Mouse (Mus musculus) heart, postnatal 0 days (tissue): ENCODE measurements around the gene Knop1. TPM values are rescaled to one million over a fixed set of nuclear protein-coding genes. Genes with fewer than 3 reads are reported as not detected.
A peak's percentile ranks its signal among the peaks of the same experiment; 100 is the strongest.

Source experiments
- ATAC-seq: fragments of 200-750 bp; cut with Nextera tagmentation; 2 replicates; pipeline ENCODE4 v1.8.0; 2017; ENCODE audit warnings: low read depth, moderate number of reproducible peaks, moderate library complexity; ENCODE audit not compliant: insufficient read depth
- DNase-seq: peaks from one replicate; pipeline ENCODE4 v3.0.0-alpha.2; 2016; ENCODE audit warnings: low spot score
- H3K27ac ChIP-seq: fragments of 300-500 bp; sonication (generic); 2 replicates; pipeline ENCODE4 v1.5.1; 2014; ENCODE audit warnings: low read depth, mild to moderate bottlenecking
- H3K27me3 ChIP-seq: fragments of 300-500 bp; sonication (generic); 2 replicates; pipeline ENCODE4 v1.6.1; 2014; ENCODE audit warnings: low read length, mixed read lengths; ENCODE audit not compliant: control insufficient read depth, insufficient read depth
- H3K36me3 ChIP-seq: fragments of 300-500 bp; sonication (generic); replicated peaks from 2 replicates; pipeline ENCODE4 v1.6.1; 2014; ENCODE audit warnings: low read length, mixed read lengths; ENCODE audit not compliant: control insufficient read depth, insufficient read depth
- H3K4me1 ChIP-seq: fragments of 300-500 bp; sonication (generic); 2 replicates; pipeline ENCODE4 v1.6.1; 2014; ENCODE audit warnings: antibody characterized with exemption; ENCODE audit not compliant: control insufficient read depth, insufficient read depth
- H3K4me2 ChIP-seq: fragments of 300-500 bp; sonication (generic); 2 replicates; pipeline ENCODE4 v1.6.1; 2014; ENCODE audit warnings: low read depth, mild to moderate bottlenecking, low read length, moderate library complexity
- H3K4me3 ChIP-seq: fragments of 300-500 bp; sonication (generic); 2 replicates; pipeline ENCODE4 v1.5.1; 2014; ENCODE audit warnings: low read depth, low read length
- H3K9ac ChIP-seq: fragments of 300-500 bp; sonication (generic); replicated peaks from 2 replicates; pipeline ENCODE4 v1.6.1; 2014; ENCODE audit warnings: low read depth, low read length, mixed read lengths
- H3K9me3 ChIP-seq: fragments of 300-500 bp; sonication (generic); replicated peaks from 2 replicates; pipeline ENCODE4 v1.6.1; 2016; ENCODE audit warnings: low read length; ENCODE audit not compliant: control insufficient read depth
- CTCF ChIP-seq: IDR thresholded peaks from 2 replicates; pipeline ENCODE4 v1.5.1; 2016; ENCODE audit warnings: antibody characterized with exemption, control low read depth, low read depth
- EP300 ChIP-seq: IDR thresholded peaks from 2 replicates; pipeline ENCODE4 v1.6.1; 2016; ENCODE audit warnings: antibody characterized with exemption, low read depth
- WGBS: fragments of 180-500 bp; shearing (Covaris S2); extraction: QIAGEN DNeasy Blood & Tissue Kit; methylation state at CpG from one replicate; pipeline ENCODE4 v1.1.7; 2014; 5-methylcytosine and 5-hydroxymethylcytosine counted together
- polyA plus RNA-seq: library from polyadenylated mRNA; unstranded; fragments of >200 nt; fragmentation: Nextera tagmentation; extraction: Ambion mirVana; gene quantifications from 2 replicates; pipeline ENCODE4 v1.2.1, GENCODE M21; 2015
- total RNA-seq: library from RNA; depleted of rRNA; stranded (reverse); fragments of >200 nt; gene quantifications from 2 replicates; pipeline ENCODE4 v1.2.3, GENCODE M21; 2014; ENCODE audit warnings: low replicate concordance

Gene Knop1
- total and polyA plus RNA-seq, 2 experiments from 2014 or later, result 11.9 to 40.3 TPM

DNA sequence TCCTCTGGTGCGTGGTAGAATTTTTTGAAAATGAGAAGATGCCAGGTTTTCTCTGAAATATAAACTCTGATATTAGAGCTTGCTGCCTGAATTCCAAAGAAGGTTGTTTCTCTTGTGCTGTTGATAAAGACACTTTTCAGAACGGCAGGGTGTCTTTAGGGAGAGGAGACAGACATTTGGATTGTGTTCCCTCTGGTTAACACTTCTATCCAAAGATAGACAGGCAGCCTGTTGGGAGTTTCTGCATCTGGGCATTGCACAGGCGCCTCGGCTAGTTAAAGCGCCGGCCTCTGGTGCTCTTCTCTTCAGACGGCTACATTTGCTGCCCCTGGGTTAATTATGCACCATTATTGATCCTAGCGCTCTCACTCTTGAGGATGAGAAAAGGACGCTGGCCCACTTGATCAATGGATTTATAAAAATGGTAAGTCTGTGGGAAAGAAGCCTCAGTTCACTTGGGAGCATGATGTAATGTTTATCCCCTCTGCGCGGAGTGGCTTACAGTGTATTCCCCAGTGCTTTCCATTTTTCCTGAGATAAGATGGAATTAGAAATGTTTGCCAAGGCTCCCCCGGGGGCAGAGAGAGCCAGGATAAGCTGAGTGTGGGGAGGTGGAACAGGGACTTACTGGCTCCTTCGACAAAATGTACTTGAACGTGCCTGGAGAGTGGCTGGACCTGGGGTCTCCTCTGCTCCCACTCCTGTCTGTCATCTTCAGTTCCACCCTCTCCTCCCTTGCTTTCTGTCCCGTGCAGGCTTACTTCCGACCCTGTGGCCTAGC is 49.2 kb downstream of the Knop1 start:
- Histone ChIP-seq H3K4me1 (peaks cover 13% of the 10 kb centered on the region; the same call in 1 of the 2 replicates), H3K27me3 (no peaks in the 10 kb centered on the region), H3K36me3 (peaks cover 22% of the 10 kb centered on the region), H3K4me3 (no peak overlapping the region), H3K9me3 (no peaks in the 10 kb centered on the region), H3K9ac (no peak overlapping the region), H3K4me2 (no peak overlapping the region), H3K27ac (peak overlapping the region; percentile 57)
- 44% methylated on average over 16 of the region's 16 CpGs for WGBS
- no peak for TF ChIP-seq EP300
- TF ChIP-seq CTCF, result no peak
- DNase-seq, result peak; percentile 30
- peak; percentile 58; the same call in 1 of the 2 replicates for ATAC-seq

DNA sequence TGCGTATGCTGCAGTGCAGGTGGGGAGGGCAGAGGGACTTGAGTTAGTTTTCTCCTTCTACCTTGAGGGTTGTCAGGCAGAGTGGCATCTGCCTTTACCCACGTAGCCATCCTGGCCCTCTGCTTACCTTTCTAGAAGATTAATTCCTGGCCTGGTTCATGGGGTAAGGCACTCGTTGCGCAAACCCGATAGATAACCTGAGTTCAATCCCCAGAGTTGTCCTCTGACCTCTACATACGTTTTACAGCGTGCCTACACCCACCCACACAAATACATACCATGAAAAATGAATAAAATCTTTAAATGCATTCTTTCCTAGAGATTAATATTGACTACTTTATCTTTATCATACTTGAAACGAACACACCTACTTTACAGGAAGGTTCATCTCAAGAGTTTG is 52.6 kb downstream of the Knop1 start:
- 86% methylated on average over 8 of the region's 8 CpGs for WGBS
- Histone ChIP-seq H3K36me3 (peaks cover 35% of the 10 kb centered on the region), H3K27me3 (no peaks in the 10 kb centered on the region)

DNA sequence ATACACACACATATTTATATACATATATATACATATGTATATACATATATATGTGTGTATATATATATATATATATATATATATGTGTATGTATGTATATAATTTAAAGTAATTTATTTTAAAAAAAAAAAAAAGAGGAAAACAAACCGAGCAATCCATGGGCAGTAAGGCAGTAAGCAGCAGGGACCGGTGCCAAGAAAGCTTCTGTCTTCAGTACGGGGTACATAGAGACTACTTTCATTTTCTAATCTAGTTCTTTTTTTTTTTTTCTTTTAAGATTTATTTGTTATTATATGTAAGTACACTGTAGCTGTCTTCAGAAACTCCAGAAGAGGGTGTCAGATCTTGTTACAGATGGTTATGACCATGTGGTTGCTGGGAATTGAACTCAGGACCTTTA is 54.3 kb downstream of the Knop1 start:
- Histone ChIP-seq H3K4me1 (peaks cover 2% of the 10 kb centered on the region; the same call in 1 of the 2 replicates), H3K36me3 (peaks cover 42% of the 10 kb centered on the region), H3K4me2 (no peak overlapping the region), H3K4me3 (no peak overlapping the region), H3K27ac (no peak overlapping the region), H3K27me3 (no peaks in the 10 kb centered on the region), H3K9me3 (no peaks in the 10 kb centered on the region), H3K9ac (no peak overlapping the region)
- WGBS, result 76% methylated on average over 3 of the region's 3 CpGs
- TF ChIP-seq CTCF, result no peak
- no peak for TF ChIP-seq EP300
- ATAC-seq (no peak), DNase-seq (no peak)

More for the DNA sequence above, 52.6 kb downstream of the Knop1 start:
- peaks cover 13% of the 10 kb centered on the region; the same call in 1 of the 2 replicates for H3K4me1 ChIP-seq
- no peak overlapping the region for H3K9ac ChIP-seq
- ATAC-seq (no peak), DNase-seq (no peak)
- TF ChIP-seq EP300 (no peak), CTCF (no peak)
- no peak overlapping the region for H3K27ac ChIP-seq
- no peaks in the 10 kb centered on the region for H3K9me3 ChIP-seq
- no peak overlapping the region for H3K4me2 ChIP-seq
- no peak overlapping the region for H3K4me3 ChIP-seq

DNA sequence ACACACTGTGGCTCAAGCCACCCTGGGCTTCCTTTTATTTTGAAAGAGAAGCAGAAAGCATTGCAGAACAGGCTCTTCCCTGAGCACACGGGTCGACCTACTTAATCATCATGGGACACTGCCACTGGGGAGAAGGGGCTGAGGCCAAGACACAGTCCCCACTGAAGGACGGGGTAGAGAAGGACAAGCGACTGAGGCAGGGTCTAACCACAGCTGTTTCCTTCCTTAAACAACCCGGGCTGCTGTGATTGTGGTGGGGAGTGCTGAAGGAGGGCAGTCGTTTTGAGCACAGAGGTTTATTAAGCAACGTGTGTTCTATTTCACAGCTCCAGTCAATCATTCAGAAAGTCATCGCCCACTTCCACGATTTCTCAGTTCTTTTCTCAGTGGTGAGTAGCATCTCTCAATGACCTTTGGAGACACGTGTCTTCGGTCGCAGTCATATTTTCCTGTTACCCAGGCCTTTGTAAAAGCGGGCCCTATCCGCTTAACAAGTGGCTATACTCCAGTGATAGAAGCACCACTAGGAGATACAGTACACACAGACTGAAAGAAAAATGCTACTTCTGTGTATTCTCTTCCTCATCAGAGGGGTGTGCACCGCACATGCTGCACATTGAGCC is 55.8 kb downstream of the Knop1 start:
- no peak for ATAC-seq

DNA sequence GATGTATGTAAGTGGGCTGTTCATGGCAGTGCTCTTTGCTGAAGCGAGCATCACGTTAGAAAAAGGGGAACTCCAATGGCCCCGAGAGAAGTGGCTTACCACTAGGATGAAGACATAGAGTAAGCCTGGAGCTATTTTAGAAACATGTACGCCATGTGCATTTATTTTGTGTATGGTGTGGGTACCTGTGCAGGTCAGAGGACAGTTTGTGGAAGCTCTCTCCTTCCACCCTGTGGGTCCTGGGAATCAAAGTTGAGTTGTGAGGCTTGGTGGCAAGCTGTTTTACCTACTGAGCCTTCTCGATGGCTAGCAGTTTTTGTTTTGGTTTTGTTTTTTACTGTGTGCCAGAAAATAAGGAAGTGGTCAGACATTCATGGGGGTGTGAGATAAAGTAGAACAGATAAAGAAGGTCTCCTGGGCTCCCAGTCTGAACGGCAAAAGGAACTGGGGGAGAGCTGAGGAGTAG is 57.9 kb downstream of the Knop1 start:
- ATAC-seq (no peak), DNase-seq (no peak)
- no peaks in the 10 kb centered on the region for H3K9me3 ChIP-seq
- H3K27ac ChIP-seq, result peak overlapping the region; percentile 11; the same call in 1 of the 2 replicates
- no peak overlapping the region for H3K9ac ChIP-seq
- 68% methylated on average over 6 of the region's 6 CpGs for WGBS
- H3K4me1 ChIP-seq, result no peaks in the 10 kb centered on the region
- no peak overlapping the region for H3K4me3 ChIP-seq
- TF ChIP-seq EP300, result no peak
- no peak overlapping the region for H3K4me2 ChIP-seq
- no peaks in the 10 kb centered on the region for H3K27me3 ChIP-seq
- peaks cover 54% of the 10 kb centered on the region for H3K36me3 ChIP-seq

More for the DNA sequence above, 55.8 kb downstream of the Knop1 start:
- Histone ChIP-seq H3K4me3 (no peak overlapping the region), H3K4me2 (no peak overlapping the region), H3K36me3 (peaks cover 45% of the 10 kb centered on the region), H3K27me3 (no peaks in the 10 kb centered on the region), H3K9ac (no peak overlapping the region), H3K27ac (no peak overlapping the region), H3K4me1 (no peaks in the 10 kb centered on the region), H3K9me3 (no peaks in the 10 kb centered on the region)
- DNase-seq, result no peak
- WGBS, result 75% methylated on average over 15 of the region's 15 CpGs
- no peak for TF ChIP-seq EP300
- no peak for TF ChIP-seq CTCF
